Mouse (Mus musculus) CD4-positive naive resting alpha-beta T cell, adult 76 days (primary cell): Measurements from ENCODE around the gene Cx3cl1. TPM values are rescaled to one million over a fixed set of nuclear protein-coding genes. Genes with fewer than 3 reads are reported as not detected.

Experiments
- total RNA-seq: library from RNA; stranded (reverse); gene quantifications from one replicate; pipeline ENCODE4 v1.2.4, GENCODE M21; 2023

Cx3cl1 gene
- not detected for total RNA-seq

DNA sequence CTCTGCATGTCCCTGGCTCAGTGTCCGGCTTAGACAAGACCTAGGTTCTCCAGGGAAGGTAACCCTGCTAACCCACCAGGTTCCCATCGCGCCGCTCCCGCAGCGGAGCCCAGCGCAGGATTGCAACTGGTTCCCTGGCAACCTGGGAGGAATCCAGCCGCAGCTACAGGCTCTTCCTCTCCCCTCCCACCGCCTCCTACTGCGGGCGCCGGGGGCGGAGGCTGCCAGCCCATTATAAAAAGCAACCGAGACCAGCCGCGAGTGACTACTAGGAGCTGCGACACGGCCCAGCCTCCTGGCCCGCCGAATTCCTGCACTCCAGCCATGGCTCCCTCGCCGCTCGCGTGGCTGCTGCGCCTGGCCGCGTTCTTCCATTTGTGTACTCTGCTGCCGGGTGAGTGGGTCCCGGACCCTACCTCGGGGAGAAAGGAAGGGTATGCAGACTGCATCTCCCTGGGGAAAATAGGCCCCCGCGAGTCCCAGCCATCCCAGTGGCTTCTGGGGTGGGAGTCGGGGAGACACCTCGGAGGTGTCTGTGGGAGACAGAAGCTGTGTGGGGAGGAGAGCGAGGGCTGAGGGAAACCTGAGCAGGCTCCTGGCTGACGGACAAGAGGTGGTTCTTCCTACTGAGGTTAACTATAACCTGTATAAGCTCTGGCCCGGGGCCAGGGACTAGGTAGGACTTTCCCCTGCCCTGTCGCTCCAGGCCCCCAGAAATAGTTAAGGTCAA lies at the start of gene Cx3cl1:
Cx3cl1 (plus strand) TSS at position 69 of the 730 bp plus-strand sequence.

DNA sequence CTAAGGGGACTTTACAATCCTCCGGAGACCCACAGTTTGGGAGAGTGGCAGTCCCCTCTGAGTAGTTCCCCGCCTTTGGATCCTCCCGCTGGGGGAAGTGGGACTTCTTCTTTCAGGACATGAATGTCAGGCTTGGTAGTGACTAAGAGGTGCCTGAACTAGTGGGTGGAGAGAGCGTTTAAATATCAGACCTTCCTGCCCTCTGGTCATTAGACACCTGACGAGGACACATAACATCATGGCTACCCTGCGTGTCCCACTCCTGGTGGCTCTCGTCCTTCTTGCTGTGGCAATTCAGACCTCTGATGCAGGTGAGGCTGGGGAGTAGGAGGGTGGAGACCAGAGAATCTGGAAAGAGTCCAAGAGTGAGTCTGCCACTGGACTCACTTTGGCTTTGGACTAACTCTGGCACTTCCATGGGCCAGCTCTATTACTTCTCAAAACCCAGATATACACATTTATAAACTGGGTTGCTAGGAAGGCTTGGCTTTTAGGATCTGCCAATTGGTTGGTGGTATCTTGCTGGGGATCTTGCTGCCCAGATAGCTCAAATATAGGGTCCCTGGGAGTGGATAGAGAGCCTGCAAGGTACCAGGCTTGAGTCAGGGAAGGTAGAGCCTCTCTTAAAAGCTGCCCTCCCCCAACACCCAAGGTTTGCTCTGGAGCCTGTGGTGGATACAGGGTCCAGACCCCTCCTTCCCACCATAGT lies 26.2 kb upstream of the Cx3cl1 start, which contains the start of gene Ccl22:
Ccl22 (plus strand) TSS at position 115 of the 709 bp plus-strand sequence.

GRCm38 (mm10) chr8:94810153-94810552 lies 38.3 kb downstream of the Cx3cl1 start, which contains the start of gene Ccl17:
Ccl17 (plus strand) TSS chr8:94810453.

Other genes with a start within 250 kb of the Cx3cl1 start
- 1.1 TPM for gene Cpne2, start 239.0 kb upstream of the Cx3cl1 start, total RNA-seq
- 28.3 TPM for gene Rspry1, start 170.1 kb upstream of the Cx3cl1 start, total RNA-seq
- gene Fam192a, start 170.0 kb upstream of the Cx3cl1 start, total RNA-seq = 24.7 TPM
- gene Arl2bp, start 105.4 kb upstream of the Cx3cl1 start, total RNA-seq = 143 TPM
- not detected for gene Pllp, start 75.7 kb upstream of the Cx3cl1 start, total RNA-seq
- not detected for gene Ccl22, start 26.4 kb upstream of the Cx3cl1 start, total RNA-seq
- not detected for gene Ccl17, start 38.4 kb downstream of the Cx3cl1 start, total RNA-seq
- gene Coq9, start 66.3 kb downstream of the Cx3cl1 start, total RNA-seq = 36.1 TPM
- gene Ciapin1, start 66.3 kb downstream of the Cx3cl1 start, total RNA-seq = 50.1 TPM
- gene Polr2c, start 85.4 kb downstream of the Cx3cl1 start, total RNA-seq = 56.7 TPM
- gene Dok4, start 104.3 kb downstream of the Cx3cl1 start, total RNA-seq = 1.5 TPM
- 1.6 TPM for gene Ccdc102a, start 146.1 kb downstream of the Cx3cl1 start, total RNA-seq
- 1.9 TPM for gene Adgrg5, start 151.7 kb downstream of the Cx3cl1 start, total RNA-seq
- 4.4 TPM for gene Adgrg1, start 202.7 kb downstream of the Cx3cl1 start, total RNA-seq
- gene Adgrg3, start 245.7 kb downstream of the Cx3cl1 start, total RNA-seq = 5.5 TPM